Mouse (Mus musculus): ENCODE measurements around the gene Entpd7.

Entpd7 gene

DNA sequence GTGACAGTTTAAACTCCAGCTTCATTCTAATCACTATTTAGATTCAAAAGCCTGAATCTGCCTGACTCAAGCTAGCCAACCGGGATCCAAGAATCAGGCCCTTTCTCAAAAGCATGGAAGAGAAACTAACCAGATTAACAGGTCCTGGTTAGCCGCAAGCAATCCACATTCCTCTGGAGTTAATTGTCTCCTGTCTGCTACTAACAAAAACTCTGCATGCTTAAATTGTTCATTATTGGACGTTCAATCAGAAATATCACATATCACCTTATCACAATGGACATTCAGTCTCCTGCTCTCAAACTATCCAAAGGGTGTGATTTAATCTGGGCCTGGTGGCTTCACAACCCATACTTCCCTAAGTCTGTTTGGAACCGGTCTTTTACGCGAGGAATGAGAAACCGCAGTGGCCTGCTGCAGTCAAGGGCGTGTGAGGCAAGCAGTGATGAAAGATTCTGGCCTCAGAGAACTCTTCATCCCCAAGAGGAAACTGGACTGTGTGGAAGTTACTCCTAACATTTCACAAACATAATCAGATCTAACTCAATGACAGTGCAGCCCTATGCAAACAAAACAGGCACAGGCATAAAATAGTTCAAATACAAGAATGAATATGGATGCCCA is 20.2 kb upstream of the Entpd7 start:
- no peak for TF ChIP-seq POU5F1 (IDR thresholded peaks at IDR 0.05; ENCODE audit: borderline replicate concordance, low read length)
- TF ChIP-seq NANOG (IDR thresholded peaks at IDR 0.05; ENCODE audit: borderline replicate concordance, low read length), result peak; percentile 85
- TF ChIP-seq CTCF (conservative IDR thresholded peaks at IDR 0.05; ENCODE audit: low read length), result no peak
- Histone ChIP-seq H3K36me3 (ENCODE audit: insufficient read depth, low read length) (peaks cover 64% of the 10 kb centered on the region), H3K4me1 (replicated peaks; ENCODE audit: low read depth, low read length) (peaks cover 79% of the 10 kb centered on the region), H3K27me3 (ENCODE audit: insufficient read depth, low read length) (no peaks in the 10 kb centered on the region), H3K9me3 (ENCODE audit: low read length) (no peaks in the 10 kb centered on the region), H3K4me3 (replicated peaks; ENCODE audit: low read length) (no peak overlapping the region)

DNA sequence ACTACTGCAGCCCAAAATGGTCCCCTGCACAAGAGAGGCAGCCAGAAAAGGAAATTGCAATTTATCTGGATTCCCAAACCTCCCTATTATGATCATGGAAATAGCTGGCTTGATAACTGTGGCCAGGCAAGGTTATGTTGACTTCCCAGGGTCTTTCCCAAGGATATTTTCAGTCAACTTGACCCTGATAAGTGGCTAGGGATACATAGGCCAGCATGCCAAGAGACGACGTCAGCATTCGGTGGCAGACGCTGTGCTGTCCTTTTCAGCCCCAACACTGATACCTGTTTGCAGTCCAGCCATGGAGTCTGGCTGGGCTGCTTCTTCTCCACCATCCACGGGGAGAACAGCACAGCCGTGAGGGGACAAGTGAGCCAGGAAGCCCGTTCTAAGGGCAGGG is 18.4 kb upstream of the Entpd7 start:
- H3K27me3 ChIP-seq (ENCODE audit: insufficient read depth, low read length), result no peaks in the 10 kb centered on the region
- no peak overlapping the region for H3K4me3 ChIP-seq (replicated peaks; ENCODE audit: low read length)
- TF ChIP-seq NANOG (IDR thresholded peaks at IDR 0.05; ENCODE audit: borderline replicate concordance, low read length), result no peak
- TF ChIP-seq POU5F1 (IDR thresholded peaks at IDR 0.05; ENCODE audit: borderline replicate concordance, low read length), result no peak
- TF ChIP-seq CTCF (conservative IDR thresholded peaks at IDR 0.05; ENCODE audit: low read length), result no peak
- H3K9me3 ChIP-seq (ENCODE audit: low read length), result no peaks in the 10 kb centered on the region
- peaks cover 67% of the 10 kb centered on the region for H3K4me1 ChIP-seq (replicated peaks; ENCODE audit: low read depth, low read length)
- H3K36me3 ChIP-seq (ENCODE audit: insufficient read depth, low read length), result peaks cover 50% of the 10 kb centered on the region

DNA sequence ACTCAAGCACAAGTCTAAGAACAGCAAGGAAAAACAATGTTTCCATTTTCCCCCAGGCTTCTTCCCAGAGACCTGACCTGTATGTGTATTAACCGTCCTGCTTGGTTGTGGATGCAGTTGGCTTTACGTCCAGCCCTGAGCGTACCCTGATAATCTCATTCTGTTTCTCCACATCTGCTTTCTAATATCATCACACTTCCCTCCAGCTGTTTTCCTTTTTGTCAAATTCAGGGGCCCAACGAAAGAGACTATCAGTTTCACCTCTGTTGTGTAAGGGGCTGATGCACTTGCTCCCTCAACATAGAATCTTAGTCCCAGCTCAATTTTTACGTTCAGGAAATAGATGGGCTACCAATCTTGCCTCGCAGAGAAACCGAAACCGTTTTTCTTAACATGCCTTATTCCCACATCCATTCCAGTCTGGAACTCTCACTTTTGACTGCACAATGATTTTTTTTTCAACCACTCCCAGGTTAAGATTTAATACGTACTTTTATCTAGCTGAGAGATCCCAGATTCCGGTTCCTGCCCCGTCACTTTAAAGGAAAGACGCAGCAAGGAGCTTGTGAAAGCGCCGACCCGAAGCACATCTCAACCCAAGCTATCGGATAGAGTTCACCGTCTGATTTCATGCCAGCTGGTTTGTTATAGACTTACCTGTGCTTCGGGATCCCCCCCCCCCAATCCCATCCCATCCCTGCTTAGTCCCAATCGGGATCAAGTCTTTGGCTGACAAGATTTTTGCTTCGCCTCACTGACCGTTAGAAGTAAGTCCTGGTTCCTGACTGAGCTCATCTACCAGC is 15.8 kb upstream of the Entpd7 start:
- Histone ChIP-seq H3K4me1 (replicated peaks; ENCODE audit: low read depth, low read length) (peaks cover 53% of the 10 kb centered on the region), H3K27me3 (ENCODE audit: insufficient read depth, low read length) (0 out of 2 replicates have a peak, but pooled peaks cover 2% of the 10 kb centered on the region), H3K4me3 (replicated peaks; ENCODE audit: low read length) (peak overlapping the region; percentile 94), H3K36me3 (ENCODE audit: insufficient read depth, low read length) (peaks cover 34% of the 10 kb centered on the region), H3K9me3 (ENCODE audit: low read length) (no peaks in the 10 kb centered on the region)
- TF ChIP-seq POU5F1 (IDR thresholded peaks at IDR 0.05; ENCODE audit: borderline replicate concordance, low read length) (no peak), CTCF (conservative IDR thresholded peaks at IDR 0.05; ENCODE audit: low read length) (no peak), NANOG (IDR thresholded peaks at IDR 0.05; ENCODE audit: borderline replicate concordance, low read length) (no peak)

DNA sequence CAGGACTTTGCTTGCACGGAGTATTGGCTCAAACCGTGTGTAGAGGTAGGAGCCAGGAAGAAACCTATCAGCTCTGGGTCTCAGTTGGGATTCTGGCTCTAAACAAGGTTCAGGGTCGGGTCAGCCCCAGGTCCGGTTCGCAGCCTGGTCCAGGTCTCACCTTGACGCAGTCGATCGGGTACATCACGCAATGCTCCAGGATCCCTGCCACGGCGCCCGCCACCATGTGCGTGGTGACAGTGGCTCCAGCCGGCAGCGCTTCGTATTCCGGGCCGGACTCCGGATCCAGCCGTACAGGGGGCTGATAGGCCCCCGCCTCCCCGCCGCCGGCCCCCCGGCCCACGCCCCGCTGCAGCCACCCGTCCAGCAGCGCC is 15.2 kb upstream of the Entpd7 start:
- Histone ChIP-seq H3K36me3 (ENCODE audit: insufficient read depth, low read length) (peaks cover 29% of the 10 kb centered on the region), H3K27me3 (ENCODE audit: insufficient read depth, low read length) (0 out of 2 replicates have a peak, but pooled peaks cover 2% of the 10 kb centered on the region), H3K4me3 (replicated peaks; ENCODE audit: low read length) (peak overlapping the region; percentile 94), H3K4me1 (replicated peaks; ENCODE audit: low read depth, low read length) (peaks cover 48% of the 10 kb centered on the region), H3K9me3 (ENCODE audit: low read length) (no peaks in the 10 kb centered on the region)
- TF ChIP-seq POU5F1 (IDR thresholded peaks at IDR 0.05; ENCODE audit: borderline replicate concordance, low read length) (no peak), CTCF (conservative IDR thresholded peaks at IDR 0.05; ENCODE audit: low read length) (no peak), NANOG (IDR thresholded peaks at IDR 0.05; ENCODE audit: borderline replicate concordance, low read length) (no peak)

DNA sequence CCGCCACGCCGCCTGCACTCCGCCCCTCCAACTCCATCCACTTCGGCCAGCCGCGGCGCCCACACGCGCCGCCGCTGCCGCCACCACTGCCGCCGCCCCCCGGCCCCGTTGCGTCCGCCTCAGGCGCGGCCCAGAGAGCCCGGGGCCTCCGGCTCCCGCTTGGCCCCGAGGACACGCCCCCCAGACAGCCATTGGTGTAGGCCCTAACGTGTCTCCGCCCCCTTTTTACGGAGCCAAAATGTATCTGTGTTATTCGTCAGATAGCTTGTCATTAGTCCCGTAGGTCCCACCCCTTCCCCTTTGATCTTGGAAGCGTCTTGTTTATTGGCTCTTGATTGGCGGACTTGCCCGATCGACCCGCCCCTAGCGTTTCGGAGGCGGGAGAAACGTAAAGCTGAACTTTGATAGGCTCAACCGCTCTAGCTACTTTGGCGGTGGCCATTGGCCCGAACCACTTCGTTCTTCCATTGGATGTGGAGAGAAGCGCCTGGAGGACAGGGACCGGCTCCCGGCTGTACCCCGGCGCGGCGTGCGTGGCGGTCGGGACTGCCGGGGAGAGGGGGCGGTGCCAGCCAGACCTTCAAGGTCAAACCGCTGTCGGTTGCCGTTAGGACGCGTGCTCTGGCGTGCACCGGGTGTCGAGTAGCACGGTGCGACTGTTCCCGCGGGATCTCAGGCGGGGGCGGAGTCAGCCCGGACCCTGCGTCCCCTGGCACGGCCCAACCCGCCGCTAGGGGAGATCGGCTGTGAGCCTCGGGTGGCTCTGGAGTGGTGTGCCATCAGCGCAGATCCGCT is 14.5 kb upstream of the Entpd7 start, which contains the start of gene Slc25a28:
Gene Slc25a28 (minus strand): TSS at position 152 of the 795 bp plus-strand sequence.
- Histone ChIP-seq H3K36me3 (ENCODE audit: insufficient read depth, low read length) (peaks cover 22% of the 10 kb centered on the region), H3K9me3 (ENCODE audit: low read length) (no peaks in the 10 kb centered on the region), H3K27me3 (ENCODE audit: insufficient read depth, low read length) (0 out of 2 replicates have a peak, but pooled peaks cover 2% of the 10 kb centered on the region), H3K4me1 (replicated peaks; ENCODE audit: low read depth, low read length) (peaks cover 42% of the 10 kb centered on the region), H3K4me3 (replicated peaks; ENCODE audit: low read length) (peak within 1 kb of the TSS; percentile 94)
- TF ChIP-seq POU5F1 (IDR thresholded peaks at IDR 0.05; ENCODE audit: borderline replicate concordance, low read length), result no peak
- no peak for TF ChIP-seq NANOG (IDR thresholded peaks at IDR 0.05; ENCODE audit: borderline replicate concordance, low read length)
- TF ChIP-seq CTCF (conservative IDR thresholded peaks at IDR 0.05; ENCODE audit: low read length), result no peak

DNA sequence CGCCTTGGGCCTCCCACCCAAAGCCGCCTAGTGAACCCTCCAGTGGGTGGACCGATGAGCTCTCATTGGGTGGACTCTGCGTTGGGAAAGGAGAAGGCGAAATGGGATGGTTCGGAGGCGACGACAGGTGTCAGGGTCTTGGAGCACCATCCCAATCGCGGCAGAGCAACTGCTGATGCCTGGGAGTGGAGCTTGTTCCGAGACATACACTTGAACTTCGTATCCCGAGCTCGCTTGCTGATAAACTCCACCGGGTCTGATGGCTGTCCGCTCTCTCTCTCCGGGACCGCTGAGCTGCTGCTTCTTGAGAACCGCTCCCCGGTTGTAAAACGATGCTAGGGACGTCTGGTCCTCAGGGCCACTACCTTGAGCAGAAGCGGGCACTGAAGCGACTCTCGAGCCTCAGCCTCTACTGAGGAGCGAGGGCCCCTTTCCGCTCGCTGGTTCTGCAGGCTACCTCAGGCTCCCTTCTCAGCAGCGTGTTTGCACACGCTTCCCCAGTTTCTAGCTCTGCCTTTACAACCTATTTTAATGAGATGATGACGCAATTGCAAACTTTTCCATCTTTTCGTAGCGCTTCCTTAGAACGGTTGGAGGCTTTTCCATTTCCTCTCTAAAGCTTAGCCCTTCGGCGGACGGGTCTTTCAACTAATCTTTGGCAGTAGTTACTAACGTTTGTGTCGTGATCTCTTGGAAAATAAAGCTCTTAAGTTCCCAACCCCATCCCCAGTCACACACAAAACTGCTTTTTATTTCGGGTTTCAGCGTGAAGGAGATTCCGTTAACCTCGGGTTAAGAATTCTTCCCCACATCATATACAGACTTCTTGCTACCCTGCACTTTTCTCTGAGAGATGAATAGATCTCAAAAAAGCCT is 13.7 kb upstream of the Entpd7 start:
- peaks cover 40% of the 10 kb centered on the region for H3K4me1 ChIP-seq (replicated peaks; ENCODE audit: low read depth, low read length)
- no peaks in the 10 kb centered on the region for H3K9me3 ChIP-seq (ENCODE audit: low read length)
- 0 out of 2 replicates have a peak, but pooled peaks cover 2% of the 10 kb centered on the region for H3K27me3 ChIP-seq (ENCODE audit: insufficient read depth, low read length)
- H3K4me3 ChIP-seq (replicated peaks; ENCODE audit: low read length), result peak overlapping the region; percentile 94
- H3K36me3 ChIP-seq (ENCODE audit: insufficient read depth, low read length), result peaks cover 15% of the 10 kb centered on the region
- TF ChIP-seq POU5F1 (IDR thresholded peaks at IDR 0.05; ENCODE audit: borderline replicate concordance, low read length), result no peak
- no peak for TF ChIP-seq CTCF (conservative IDR thresholded peaks at IDR 0.05; ENCODE audit: low read length)
- no peak for TF ChIP-seq NANOG (IDR thresholded peaks at IDR 0.05; ENCODE audit: borderline replicate concordance, low read length)

DNA sequence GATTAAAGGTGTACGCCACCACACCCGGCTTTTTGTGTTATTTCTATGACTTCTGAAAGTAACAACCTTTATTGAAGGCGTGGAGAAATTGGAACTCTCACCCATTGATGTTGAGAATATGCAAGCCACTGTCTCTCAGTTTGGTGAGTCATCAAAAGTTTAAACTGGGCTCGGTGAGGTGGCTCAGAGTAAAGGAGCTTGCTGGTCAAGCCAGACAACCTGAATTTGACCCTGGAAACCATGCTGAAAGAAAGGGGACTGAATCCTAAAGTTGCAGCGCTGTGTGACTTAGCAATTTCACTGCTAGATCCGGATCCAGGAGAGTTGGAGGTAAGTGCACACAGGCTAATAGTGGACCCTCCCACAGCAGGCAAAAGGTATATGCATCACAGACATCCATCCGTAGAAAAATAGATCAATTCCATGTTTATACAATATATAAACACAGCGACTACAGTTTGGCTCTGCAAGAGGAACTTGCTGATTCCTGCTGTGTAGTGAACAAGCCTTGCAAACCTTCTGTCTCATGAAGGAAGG is 10.9 kb upstream of the Entpd7 start:
- Histone ChIP-seq H3K4me3 (replicated peaks; ENCODE audit: low read length) (no peak overlapping the region), H3K9me3 (ENCODE audit: low read length) (no peaks in the 10 kb centered on the region), H3K36me3 (ENCODE audit: insufficient read depth, low read length) (no peaks in the 10 kb centered on the region), H3K27me3 (ENCODE audit: insufficient read depth, low read length) (0 out of 2 replicates have a peak, but pooled peaks cover 2% of the 10 kb centered on the region), H3K4me1 (replicated peaks; ENCODE audit: low read depth, low read length) (peaks cover 20% of the 10 kb centered on the region)
- TF ChIP-seq POU5F1 (IDR thresholded peaks at IDR 0.05; ENCODE audit: borderline replicate concordance, low read length), result no peak

All from E14TG2a.4 (cell line).